ENCODE assay signal across 1 mouse cellular context in the genomic region with DNA sequence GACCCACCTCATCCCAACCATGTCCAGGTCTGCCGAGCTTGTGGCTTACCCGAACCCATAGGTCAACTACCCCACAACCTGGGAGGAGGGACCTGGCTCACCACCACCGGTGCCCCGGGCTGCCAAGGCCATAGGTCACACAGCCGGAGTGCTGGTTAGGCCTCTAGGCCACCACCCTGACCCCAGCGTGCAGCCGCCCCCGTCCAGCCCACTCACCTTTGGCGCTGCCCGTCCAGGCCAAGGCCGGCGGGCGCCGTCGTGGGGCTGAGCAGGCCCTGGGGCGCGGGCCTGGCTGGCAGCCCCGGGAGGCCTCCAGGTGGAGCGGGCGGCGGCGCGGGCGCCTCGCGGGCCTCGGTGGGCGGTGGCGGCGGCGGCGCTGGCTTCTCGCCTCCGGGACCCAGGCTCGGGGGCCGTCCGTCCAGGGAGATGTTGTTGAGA.
TF ChIP-seq lines count a peak whose summit lies in the region.

No protein-coding gene starts in this region.

TF ChIP-seq in MEL, 35 proteins besides CTCF, POLR2A, EP300 and RAD21:
- no peak for TF ChIP-seq NRF1 (IDR thresholded peaks at IDR 0.05; ENCODE audit: insufficient read depth, low read depth, low read length, poor library complexity, severe bottlenecking)
- no peak for TF ChIP-seq ELF1 (IDR thresholded peaks at IDR 0.05; ENCODE audit: low read depth, low read length)
- TF ChIP-seq ZC3H11A (IDR thresholded peaks at IDR 0.05; ENCODE audit: low read depth, low read length), result no peak
- no peak for TF ChIP-seq GABPA (IDR thresholded peaks at IDR 0.05; ENCODE audit: low read depth, low read length)
- TF ChIP-seq TBP (IDR thresholded peaks at IDR 0.05; ENCODE audit: low read depth, low read length), result no peak
- TF ChIP-seq USF1 (IDR thresholded peaks at IDR 0.05; ENCODE audit: low read depth, low read length), result no peak
- no peak for TF ChIP-seq MAX (IDR thresholded peaks at IDR 0.05; ENCODE audit: low read length)
- no peak for TF ChIP-seq E2F4 (IDR thresholded peaks at IDR 0.05; ENCODE audit: borderline replicate concordance, low read depth, low read length)
- no peak for TF ChIP-seq KAT2A (conservative IDR thresholded peaks at IDR 0.05; ENCODE audit: low read depth, low read length)
